Mouse (Mus musculus): Measurements from ENCODE around the gene Mecom.

Gene Mecom

GRCm38 (mm10) chr3:29963447-29963846 is 584.4 kb downstream of the Mecom start:
- DNase-seq (ENCODE audit: low spot score in 2 of 2): no peak

GRCm38 (mm10) chr3:29959051-29959450 is 588.8 kb downstream of the Mecom start:
- DNase-seq (ENCODE audit: low spot score in 2 of 2): no peak

- no peak for DNase-seq (ENCODE audit: low spot score in 2 of 2)
These were observed 590.2 kb downstream of the Mecom start for GRCm38 (mm10) chr3:29957365-29958236.

- no peak for DNase-seq (ENCODE audit: low spot score in 2 of 2)
These were observed 594.5 kb downstream of the Mecom start for GRCm38 (mm10) chr3:29953269-29953668.

- DNase-seq (ENCODE audit: low spot score in 2 of 2): no peak
These were observed 597.0 kb downstream of the Mecom start for GRCm38 (mm10) chr3:29950853-29951252.

- no peak for DNase-seq (ENCODE audit: low spot score in 2 of 2)
These were observed 644.1 kb downstream of the Mecom start for GRCm38 (mm10) chr3:29903596-29904308.

Measured in spleen, postnatal 4 days (tissue).